Mouse (Mus musculus) cerebellum, postnatal 10 days (tissue): ENCODE data around the gene Retsat.

ENCODE experiments used
- DNase-seq, 2 experiments: peaks; one replicate each; pipeline ENCODE4 v3.0.0; 2021; ENCODE audit warnings: mixed read lengths in 2 of 2

Retsat gene

GRCm38 (mm10) chr6:72597956-72598753 is at the start of gene Retsat, which contains the start of gene Elmod3:
TSS of gene Retsat (plus strand) at chr6:72598475.
TSS of gene Elmod3 (minus strand) at chr6:72598413.
- peak; percentile 89 to 91 for DNase-seq

- DNase-seq: no peak
These were observed 49.2 kb upstream of the Retsat start for GRCm38 (mm10) chr6:72549041-72549580.

- no peak for DNase-seq
These were observed 48.2 kb upstream of the Retsat start for GRCm38 (mm10) chr6:72550025-72550424.

- no peak for DNase-seq
These were observed 47.7 kb upstream of the Retsat start for GRCm38 (mm10) chr6:72550503-72551100.

GRCm38 (mm10) chr6:72552171-72553078 is 45.9 kb upstream of the Retsat start:
- DNase-seq: peak; percentile 58 to 73

GRCm38 (mm10) chr6:72553079-72553412 is 45.2 kb upstream of the Retsat start:
- no peak for DNase-seq

- DNase-seq: no peak
These were observed 37.5 kb upstream of the Retsat start for GRCm38 (mm10) chr6:72560801-72561200.

GRCm38 (mm10) chr6:72562486-72562885 is 35.8 kb upstream of the Retsat start:
- DNase-seq: no peak

- DNase-seq: peak; percentile 29 to 43
These were observed 35.4 kb upstream of the Retsat start for GRCm38 (mm10) chr6:72562894-72563293.

GRCm38 (mm10) chr6:72565506-72565905 is 32.8 kb upstream of the Retsat start:
- no peak for DNase-seq

- DNase-seq: peak; percentile 94 to 96
These were observed 32.2 kb upstream of the Retsat start for GRCm38 (mm10) chr6:72566044-72566443.

- DNase-seq: peak in 1 of 2 experiments; percentile 24
These were observed 30.8 kb upstream of the Retsat start for GRCm38 (mm10) chr6:72567508-72567907.

- no peak for DNase-seq
These were observed 29.5 kb upstream of the Retsat start for GRCm38 (mm10) chr6:72568736-72569135.

GRCm38 (mm10) chr6:72570644-72571397 is 27.5 kb upstream of the Retsat start:
- DNase-seq: no peak

GRCm38 (mm10) chr6:72571826-72572225 is 26.4 kb upstream of the Retsat start:
- DNase-seq: no peak

- no peak for DNase-seq
These were observed 22.2 kb upstream of the Retsat start for GRCm38 (mm10) chr6:72576041-72576440.

GRCm38 (mm10) chr6:72581625-72582382 is 16.5 kb upstream of the Retsat start:
- DNase-seq: no peak

- no peak for DNase-seq
These were observed 14.9 kb upstream of the Retsat start for GRCm38 (mm10) chr6:72583211-72583839.

GRCm38 (mm10) chr6:72584154-72584553 is 14.1 kb upstream of the Retsat start:
- no peak for DNase-seq

GRCm38 (mm10) chr6:72586701-72587100 is 11.6 kb upstream of the Retsat start:
- no peak for DNase-seq

- DNase-seq: no peak
These were observed 10.0 kb upstream of the Retsat start for GRCm38 (mm10) chr6:72588307-72588706.
